19 mouse cellular contexts compared by ENCODE assay signal in genomic region chr11:107716332-107716938, GRCm38 (mm10). TPM values are rescaled to one million over a fixed set of nuclear protein-coding genes. Genes with fewer than 3 reads are reported as not detected.
A peak's percentile ranks its signal among the peaks of the same experiment; 100 is the strongest.
DNase-seq lines count a peak whose midpoint lies in the region; ATAC-seq and TF ChIP-seq lines count a peak whose summit lies in the region.
"Had no signal": no experiment of that assay in that cellular context is flagged by ENCODE, and none has a peak within 500 bp of the region (broad histone marks: within the 10 kb centered on the region; RNA-seq: fewer than 3 reads in every experiment).

Gene Cacng1, minus strand, starts transcription at chr11:107716522.

- TF ChIP-seq POLR2A in myocyte (IDR thresholded peaks at IDR 0.05; ENCODE audit: insufficient read length, low read depth), result peak; percentile 92

- no peak within 1 kb of the TSS for H3K4me3 ChIP-seq in kidney, embryonic 16.5 days (ENCODE audit: low read length)
- H3K4me3 ChIP-seq in ES-E14 (ENCODE audit: insufficient read depth in 1 of 2, low read depth in 1 of 2, low read length in 2 of 2, poor library complexity in 1 of 2, severe bottlenecking in 1 of 2), result peak within 1 kb of the TSS; percentile 21 to 51; a peak in 3 of 4 replicates
- H3K4me3 ChIP-seq in myocyte, result peak within 1 kb of the TSS; percentile 45
- H3K4me3 ChIP-seq: forebrain, embryonic 15.5 days; neural tube, embryonic 15.5 days had no signal

- no peak within 1 kb of the TSS for H3K4me2 ChIP-seq in kidney, embryonic 16.5 days (replicated peaks; ENCODE audit: low read depth, low read length)
- H3K4me2 ChIP-seq in myocyte (ENCODE audit: low read depth), result peak within 1 kb of the TSS; percentile 78
- H3K4me2 ChIP-seq: forebrain, embryonic 15.5 days; hindbrain, embryonic 14.5 days; neural tube, embryonic 15.5 days had no signal

- WGBS in kidney, embryonic 16.5 days, result 51% methylated on average over 16 of the region's 16 CpGs

- H3K9ac ChIP-seq in kidney, embryonic 16.5 days (replicated peaks; ENCODE audit: low read length), result no peak within 1 kb of the TSS
- peak within 1 kb of the TSS; percentile 37; the same call in 1 of the 2 replicates for H3K9ac ChIP-seq in ES-E14 (ENCODE audit: insufficient read depth, low read depth, low read length, poor library complexity, severe bottlenecking)
- H3K9ac ChIP-seq: forebrain, embryonic 15.5 days; hindbrain, embryonic 14.5 days; liver, embryonic 14.5 days; neural tube, embryonic 15.5 days had no signal

- no peak within 1 kb of the TSS for H3K27ac ChIP-seq in kidney, embryonic 16.5 days (ENCODE audit: low read length)
- no peak within 1 kb of the TSS for H3K27ac ChIP-seq in ES-E14 (ENCODE audit: insufficient read depth, low read depth, low read length, poor library complexity, severe bottlenecking)
- H3K27ac ChIP-seq: forebrain, embryonic 15.5 days; hindbrain, embryonic 14.5 days; liver, embryonic 14.5 days; neural tube, embryonic 15.5 days had no signal

- peaks cover 31% of the 10 kb centered on the region for H3K79me2 ChIP-seq in myocyte (ENCODE audit: control insufficient read depth, insufficient read depth)

- H3K4me1 ChIP-seq in kidney, embryonic 16.5 days (ENCODE audit: insufficient read depth, low read length), result peaks cover 7% of the 10 kb centered on the region
- peaks cover 0 to 1% of the 10 kb centered on the region in 2 experiments; a peak in 1 of 4 replicates for H3K4me1 ChIP-seq in ES-E14 (ENCODE audit: control insufficient read depth in 2 of 2, insufficient read depth in 2 of 2, low read length in 2 of 2, poor library complexity in 1 of 2)
- H3K4me1 ChIP-seq: forebrain, embryonic 15.5 days; neural tube, embryonic 15.5 days had no signal

- H3K36me3 ChIP-seq in kidney, embryonic 16.5 days (ENCODE audit: insufficient read depth, low read length), result no peaks in the 10 kb centered on the region
- H3K36me3 ChIP-seq in ES-E14 (ENCODE audit: control insufficient read depth, insufficient read depth, low read length, poor library complexity, severe bottlenecking) (no peaks in the 10 kb centered on the region), myocyte (ENCODE audit: control insufficient read depth, insufficient read depth) (peaks cover 20% of the 10 kb centered on the region)
- H3K36me3 ChIP-seq: forebrain, embryonic 15.5 days; G1E; neural tube, embryonic 15.5 days had no signal

- ATAC-seq in kidney, embryonic 16.5 days (ENCODE audit: low FRiP score, low TSS enrichment), result peak; percentile 71
- ATAC-seq: forebrain, embryonic 15.5 days; intestine, embryonic 16.5 days; lung, postnatal 0 days had no signal

- H3K27me3 ChIP-seq in kidney, embryonic 16.5 days (ENCODE audit: insufficient read depth, low read length), result no peaks in the 10 kb centered on the region
- no peaks in the 10 kb centered on the region for H3K27me3 ChIP-seq in myocyte (ENCODE audit: control insufficient read depth, insufficient read depth, insufficient read length)
- H3K27me3 ChIP-seq: forebrain, embryonic 15.5 days; neural tube, embryonic 15.5 days had no signal

- no peak for DNase-seq in kidney, postnatal 14 days
- DNase-seq in ES-E14 (ENCODE audit: low read depth, low spot score), result no peak
- peak; percentile 56 for DNase-seq in gastrocnemius, postnatal 10 days
- DNase-seq in layer of hippocampus, adult 11-12 months (ENCODE audit: low spot score), result no peak
- no peak for DNase-seq in right cerebral cortex, adult 2 months (ENCODE audit: low spot score in 2 of 2)
- DNase-seq: B cell, adult 2 months; cerebellum, adult 9-11 months; heart, postnatal 10 days had no signal

- peak within 1 kb of the TSS; percentile 19 for H3ac ChIP-seq in myocyte (ENCODE audit: control insufficient read depth, insufficient read length)

- H3K9me3 ChIP-seq in kidney, embryonic 16.5 days (ENCODE audit: low read length), result 0 out of 2 replicates have a peak, but pooled peaks cover 5% of the 10 kb centered on the region
- H3K9me3 ChIP-seq in ES-E14 (ENCODE audit: control insufficient read depth, insufficient read depth, low read depth, low read length), result 0 out of 2 replicates have a peak, but pooled peaks cover 2% of the 10 kb centered on the region
- H3K9me3 ChIP-seq: forebrain, embryonic 15.5 days; neural tube, embryonic 15.5 days had no signal

- in situ Hi-C loops in ES-E14 (cut with MboI; ENCODE audit: low sequenced_read_pairs in 2 of 2, unreplicated experiment in 2 of 2), result no loop called here

TF ChIP-seq in ES-E14, 5 proteins besides CTCF, POLR2A, EP300 and RAD21:
- TF ChIP-seq ZNF384 (IDR thresholded peaks at IDR 0.05; ENCODE audit: low read depth, low read length) (no peak), ZC3H11A (IDR thresholded peaks at IDR 0.05; ENCODE audit: borderline replicate concordance, low read depth, low read length) (no peak), MAFK (IDR thresholded peaks at IDR 0.05; ENCODE audit: insufficient read depth, low read depth, low read length) (no peak), HCFC1 (IDR thresholded peaks at IDR 0.05; ENCODE audit: borderline replicate concordance, insufficient read depth, low read length) (no peak), CHD2 (IDR thresholded peaks at IDR 0.05; ENCODE audit: low read depth, low read length) (no peak)

TF ChIP-seq in myocyte, 11 proteins besides CTCF, POLR2A, EP300 and RAD21:
- TF ChIP-seq TCF3 (IDR thresholded peaks at IDR 0.05; ENCODE audit: insufficient read length, low read depth) (peak; percentile 65), USF1 (IDR thresholded peaks at IDR 0.05; ENCODE audit: low read depth) (no peak), MAX (IDR thresholded peaks at IDR 0.05; ENCODE audit: low read depth) (no peak), REST (IDR thresholded peaks at IDR 0.05; ENCODE audit: insufficient read depth, insufficient read length) (no peak), MYOD1 (IDR thresholded peaks at IDR 0.05; ENCODE audit: control insufficient read depth in 1 of 3, insufficient read length in 2 of 3, low read depth in 2 of 3) (peak; percentile 98 to 99 (median 99)), E2F4 (IDR thresholded peaks at IDR 0.05; ENCODE audit: insufficient read depth) (no peak), CEBPB (IDR thresholded peaks at IDR 0.05; ENCODE audit: insufficient read depth, poor library complexity, severe bottlenecking) (no peak), SRF (IDR thresholded peaks at IDR 0.05; ENCODE audit: control insufficient read depth, insufficient read length, low read depth) (peak; percentile 30), POLR2AphosphoS2 (IDR thresholded peaks at IDR 0.05; ENCODE audit: insufficient read length, low read depth) (peak; percentile 94), MYOG (IDR thresholded peaks at IDR 0.05; ENCODE audit: control insufficient read depth in 1 of 3, insufficient read depth in 1 of 3, insufficient read length in 2 of 3, low read depth in 2 of 3) (peak; percentile 77 to 94 (median 89)), TCF12 (IDR thresholded peaks at IDR 0.05; ENCODE audit: insufficient read depth, poor library complexity, severe bottlenecking) (peak; percentile 81)

RNA-seq across cellular contexts. Expression of gene Cacng1, which starts in this region (rescaled TPM):
- polyA plus RNA-seq in kidney, embryonic 16.5 days (2015; fragmentation: Nextera tagmentation; extraction: Ambion mirVana), result 0.95 and 1.3 TPM in 2 replicates
- 0.22 TPM in 1 of 2 replicates, not detected in the other for total RNA-seq in ES-E14 (2012; rRNA removed)
- 100 to 1,000 TPM; 457 to 476 TPM for total RNA-seq in gastrocnemius, postnatal 10 days (2021)
- polyA plus RNA-seq in myocyte (2012; fragmentation: generic; extraction: Trizol), result 603 TPM
- total RNA-seq: G1E; heart, postnatal 10 days; left cerebral cortex, postnatal 36 days; megakaryocyte, adult 5-6 weeks had no signal
- polyA plus RNA-seq: intestine, embryonic 16.5 days; liver, embryonic 14.5 days had no signal

Comparison
In these comparisons a context has a peak if more than half of its experiments do, and no peak if none do; other contexts are left out.
1. RNA of gene Cacng1 (total RNA-seq): 457 to 476 TPM in gastrocnemius, postnatal 10 days; 0.22 TPM in ES-E14; every median in the first group is over 100 times any median in the second.
2. RNA of gene Cacng1 (polyA plus RNA-seq): 603 TPM in myocyte (single experiment); 0.95 to 1.3 TPM in kidney, embryonic 16.5 days; every median in the first group is over 100 times any median in the second.